Mouse (Mus musculus) liver, embryonic 14.5 days (tissue): ENCODE data around the gene Gm4631.
"Not testable (repeated sequence)": the region's sequence is repeated elsewhere in the genome, so short reads cannot be mapped to it uniquely, and the experiment has no call there.

Experiments used
- CTCF ChIP-seq: IDR thresholded peaks from 2 replicates; pipeline ENCODE4 v1.5.1; 2016; ENCODE audit warnings: antibody characterized with exemption, low read depth, control low read depth
- EP300 ChIP-seq: IDR thresholded peaks from 2 replicates; pipeline ENCODE4 v1.6.1; 2016; ENCODE audit warnings: antibody characterized with exemption, low read depth

DNA sequence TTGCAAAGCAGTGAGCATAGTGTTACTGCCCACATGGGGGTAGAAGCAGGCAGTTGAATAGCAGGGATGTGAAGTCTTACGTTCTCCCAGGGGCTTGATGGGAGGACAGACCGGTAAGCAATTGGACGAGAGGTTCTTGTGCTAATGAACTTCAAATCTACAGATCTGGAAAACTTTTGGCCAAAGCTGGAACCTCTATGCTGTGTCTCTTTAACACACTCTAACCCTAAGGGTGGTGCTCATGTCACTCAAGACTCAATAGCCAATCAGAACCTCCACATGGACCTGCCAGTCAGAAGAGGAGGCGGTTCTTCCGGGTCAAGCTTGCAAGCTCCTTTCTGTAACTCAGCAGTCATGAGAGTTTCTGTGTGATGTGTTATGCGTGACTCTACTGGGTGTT lies 34.1 kb upstream of the Gm4631 start, which contains the start of gene Zfp968:
- not testable (repeated sequence) for TF ChIP-seq CTCF, EP300
